7 mouse cellular contexts compared by ENCODE assay signal in the genomic region with DNA sequence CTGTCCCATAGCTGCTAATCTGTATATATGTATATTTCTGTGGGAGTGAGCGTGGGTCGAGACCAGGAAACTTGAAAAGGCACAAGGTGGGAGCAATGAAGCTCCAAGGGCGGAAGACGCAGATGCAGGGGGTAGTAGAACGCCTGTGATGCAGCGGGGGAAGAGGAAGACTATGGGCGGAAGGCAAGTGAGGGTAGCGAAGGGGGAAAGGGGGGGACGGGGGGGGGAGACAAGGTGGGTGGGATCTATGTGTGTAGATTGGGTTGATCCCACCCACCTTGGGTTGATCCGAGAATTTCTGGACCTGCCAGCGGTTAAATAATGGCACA. TPM values are rescaled to one million over a fixed set of nuclear protein-coding genes. Genes with fewer than 3 reads are reported as not detected.
DNase-seq lines count a peak whose midpoint lies in the region; ATAC-seq and TF ChIP-seq lines count a peak whose summit lies in the region.

No protein-coding gene starts in this region.

- no peaks in the 10 kb centered on the region for H3K27me3 ChIP-seq in neural tube, embryonic 11.5 days (ENCODE audit: control insufficient read depth, insufficient read depth, low read length)
- no peaks in the 10 kb centered on the region for H3K27me3 ChIP-seq in forebrain, postnatal 0 days (ENCODE audit: insufficient read depth, low read length)
- peaks cover 6% of the 10 kb centered on the region; the same call in 1 of the 2 replicates for H3K27me3 ChIP-seq in liver, embryonic 12.5 days (replicated peaks)
- H3K27me3 ChIP-seq in stomach, embryonic 14.5 days (ENCODE audit: control insufficient read depth, insufficient read depth, low read length) = no peaks in the 10 kb centered on the region

- no peak overlapping the region for H3K27ac ChIP-seq in neural tube, embryonic 11.5 days (ENCODE audit: low read depth, low read length)
- H3K27ac ChIP-seq in forebrain, postnatal 0 days (ENCODE audit: low read depth, low read length) = peak overlapping the region; percentile 10; the same call in 1 of the 2 replicates
- peak overlapping the region; percentile 87 for H3K27ac ChIP-seq in liver, embryonic 12.5 days
- H3K27ac ChIP-seq in stomach, embryonic 14.5 days (ENCODE audit: low read length) = no peak overlapping the region

- ATAC-seq in neural tube, embryonic 11.5 days (ENCODE audit: insufficient read depth, low FRiP score, low TSS enrichment) = no peak
- ATAC-seq in forebrain, postnatal 0 days = no peak
- peak; percentile 54; the same call in 1 of the 2 replicates for ATAC-seq in liver, embryonic 12.5 days
- ATAC-seq in stomach, embryonic 14.5 days (ENCODE audit: insufficient number of reproducible peaks, insufficient read depth, low FRiP score, low read depth) = no peak
- ATAC-seq in erythroblast, adult 5-6 weeks (replicated peaks; ENCODE audit: low FRiP score, poor library complexity, severe bottlenecking) = no peak

- H3K4me3 ChIP-seq in neural tube, embryonic 11.5 days (ENCODE audit: low read depth, low read length) = no peak overlapping the region
- H3K4me3 ChIP-seq in forebrain, postnatal 0 days (ENCODE audit: low read depth, low read length) = peak overlapping the region; percentile 31; the same call in 1 of the 2 replicates
- H3K4me3 ChIP-seq in liver, embryonic 12.5 days = peak overlapping the region; percentile 53
- H3K4me3 ChIP-seq in stomach, embryonic 14.5 days (ENCODE audit: low read depth, low read length) = peak overlapping the region; percentile 22; the same call in 1 of the 2 replicates

- no peak overlapping the region for H3K9ac ChIP-seq in neural tube, embryonic 11.5 days (ENCODE audit: low read length)
- H3K9ac ChIP-seq in forebrain, postnatal 0 days = no peak overlapping the region
- peak overlapping the region; percentile 67 for H3K9ac ChIP-seq in liver, embryonic 12.5 days
- no peak overlapping the region for H3K9ac ChIP-seq in stomach, embryonic 14.5 days (replicated peaks; ENCODE audit: low read depth, low read length)

- H3K36me3 ChIP-seq in neural tube, embryonic 11.5 days (ENCODE audit: control insufficient read depth, insufficient read depth, low read length) = no peaks in the 10 kb centered on the region
- H3K36me3 ChIP-seq in forebrain, postnatal 0 days (ENCODE audit: insufficient read depth) = no peaks in the 10 kb centered on the region
- H3K36me3 ChIP-seq in liver, embryonic 12.5 days = 0 out of 2 replicates have a peak, but pooled peaks cover 2% of the 10 kb centered on the region
- H3K36me3 ChIP-seq in stomach, embryonic 14.5 days (ENCODE audit: control insufficient read depth, insufficient read depth, low read length) = no peaks in the 10 kb centered on the region

- no peak for DNase-seq in neural tube, embryonic 11.5 days (ENCODE audit: low spot score)
- DNase-seq in neural tube, embryonic 10.5 days (ENCODE audit: extremely low spot score, low spot score) = no peak
- DNase-seq in forebrain, postnatal 0 days = no peak
- DNase-seq in Muller cell, postnatal 12 days (ENCODE audit: inconsistent ontology term) = no peak

- H3K4me1 ChIP-seq in neural tube, embryonic 11.5 days (ENCODE audit: control insufficient read depth, insufficient read depth, low read length) = no peaks in the 10 kb centered on the region
- peaks cover 11% of the 10 kb centered on the region; the same call in 1 of the 2 replicates for H3K4me1 ChIP-seq in forebrain, postnatal 0 days (ENCODE audit: insufficient read depth)
- H3K4me1 ChIP-seq in liver, embryonic 12.5 days = peaks cover 22% of the 10 kb centered on the region
- no peaks in the 10 kb centered on the region for H3K4me1 ChIP-seq in stomach, embryonic 14.5 days (ENCODE audit: control insufficient read depth, insufficient read depth, low read length)

- WGBS in neural tube, embryonic 11.5 days = 32% methylated on average over 11 of the region's 11 CpGs
- WGBS in forebrain, postnatal 0 days = 22% methylated on average over 11 of the region's 11 CpGs
- 23% methylated on average over 11 of the region's 11 CpGs for WGBS in liver, embryonic 12.5 days (ENCODE audit: insufficient replicate concordance)
- WGBS in stomach, embryonic 14.5 days = 35% methylated on average over 11 of the region's 11 CpGs

- H3K4me2 ChIP-seq in neural tube, embryonic 11.5 days (ENCODE audit: low read depth) = 0 out of 2 replicates have a peak overlapping the region, but pooled peaks have one; percentile 6
- H3K4me2 ChIP-seq in forebrain, postnatal 0 days (ENCODE audit: low read depth) = peak overlapping the region; percentile 52
- peak overlapping the region; percentile 76 for H3K4me2 ChIP-seq in liver, embryonic 12.5 days
- H3K4me2 ChIP-seq in stomach, embryonic 14.5 days (replicated peaks; ENCODE audit: low read depth, low read length) = peak overlapping the region; percentile 46

- TF ChIP-seq CTCF in forebrain, postnatal 0 days (IDR thresholded peaks at IDR 0.05; ENCODE audit: low read depth) = no peak

- peaks cover 4% of the 10 kb centered on the region; the same call in 1 of the 2 replicates for H3K9me3 ChIP-seq in neural tube, embryonic 11.5 days (ENCODE audit: control insufficient read depth, low read length)
- H3K9me3 ChIP-seq in forebrain, postnatal 0 days (ENCODE audit: low read length) = no peaks in the 10 kb centered on the region
- 0 out of 2 replicates have a peak, but pooled peaks cover 5% of the 10 kb centered on the region for H3K9me3 ChIP-seq in liver, embryonic 12.5 days (replicated peaks)
- peaks cover 3% of the 10 kb centered on the region; the same call in 1 of the 2 replicates for H3K9me3 ChIP-seq in stomach, embryonic 14.5 days (ENCODE audit: control insufficient read depth, low read depth, low read length)

RNA-seq across cellular contexts. Expression of a gene that starts 5.8 kb away (rescaled TPM):
- polyA plus RNA-seq in neural tube, embryonic 11.5 days (2014; fragmentation: Nextera tagmentation; extraction: Ambion mirVana) = 0.29 TPM in 1 of 2 replicates, not detected in the other
- 0.48 and 0.85 TPM in 2 replicates for total RNA-seq in forebrain, postnatal 0 days (2014; rRNA removed)
- 0.29 and 0.47 TPM in 2 replicates for polyA plus RNA-seq in forebrain, postnatal 0 days (2015; fragmentation: Nextera tagmentation; extraction: Ambion mirVana)
- polyA plus RNA-seq in liver, embryonic 12.5 days (2016; fragmentation: Nextera tagmentation; extraction: Ambion mirVana) = 0.10 TPM in 1 of 2 replicates, not detected in the other
- not detected in 2 replicates for polyA plus RNA-seq in stomach, embryonic 14.5 days (2014; fragmentation: Nextera tagmentation; extraction: Ambion mirVana)
- not detected in 2 replicates for total RNA-seq in erythroblast, adult 5-6 weeks (2015; ENCODE audit: low replicate concordance)
- not detected in 2 replicates for total RNA-seq in erythroblast, adult 5-6 weeks (2017; ENCODE audit: low replicate concordance)

RNA-seq across cellular contexts. Expression of a gene that starts 14.5 kb away (rescaled TPM):
- 3.5 and 3.8 TPM in 2 replicates for polyA plus RNA-seq in neural tube, embryonic 11.5 days (2014; fragmentation: Nextera tagmentation; extraction: Ambion mirVana)
- 5.4 and 9.2 TPM in 2 replicates for total RNA-seq in forebrain, postnatal 0 days (2014; rRNA removed)
- 5.8 and 6.0 TPM in 2 replicates for polyA plus RNA-seq in forebrain, postnatal 0 days (2015; fragmentation: Nextera tagmentation; extraction: Ambion mirVana)
- 2.4 and 2.7 TPM in 2 replicates for polyA plus RNA-seq in liver, embryonic 12.5 days (2016; fragmentation: Nextera tagmentation; extraction: Ambion mirVana)
- polyA plus RNA-seq in stomach, embryonic 14.5 days (2014; fragmentation: Nextera tagmentation; extraction: Ambion mirVana) = 4.3 and 4.5 TPM in 2 replicates
- total RNA-seq in erythroblast, adult 5-6 weeks (2015; ENCODE audit: low replicate concordance) = 1.7 and 2.3 TPM in 2 replicates
- total RNA-seq in erythroblast, adult 5-6 weeks (2017; ENCODE audit: low replicate concordance) = 1.5 and 2.0 TPM in 2 replicates

RNA-seq across cellular contexts. Expression of a gene that starts 21.3 kb away (rescaled TPM):
- polyA plus RNA-seq in neural tube, embryonic 11.5 days (2014; fragmentation: Nextera tagmentation; extraction: Ambion mirVana) = 6.4 and 7.1 TPM in 2 replicates
- 45.5 and 69.9 TPM in 2 replicates for total RNA-seq in forebrain, postnatal 0 days (2014; rRNA removed)
- 20.5 and 54.3 TPM in 2 replicates for polyA plus RNA-seq in forebrain, postnatal 0 days (2015; fragmentation: Nextera tagmentation; extraction: Ambion mirVana)
- polyA plus RNA-seq in liver, embryonic 12.5 days (2016; fragmentation: Nextera tagmentation; extraction: Ambion mirVana) = 0.54 and 0.67 TPM in 2 replicates
- 3.5 and 4.0 TPM in 2 replicates for polyA plus RNA-seq in stomach, embryonic 14.5 days (2014; fragmentation: Nextera tagmentation; extraction: Ambion mirVana)
- total RNA-seq in erythroblast, adult 5-6 weeks (2015; ENCODE audit: low replicate concordance) = 1.7 TPM in 1 of 2 replicates, not detected in the other
- total RNA-seq in erythroblast, adult 5-6 weeks (2017; ENCODE audit: low replicate concordance) = 2.5 TPM in 1 of 2 replicates, not detected in the other

RNA-seq across cellular contexts. Expression of a gene that starts 23.5 kb away (rescaled TPM):
- 0.49 and 0.82 TPM in 2 replicates for polyA plus RNA-seq in neural tube, embryonic 11.5 days (2014; fragmentation: Nextera tagmentation; extraction: Ambion mirVana)
- total RNA-seq in forebrain, postnatal 0 days (2014; rRNA removed) = 4.8 and 4.9 TPM in 2 replicates
- polyA plus RNA-seq in forebrain, postnatal 0 days (2015; fragmentation: Nextera tagmentation; extraction: Ambion mirVana) = 0.26 and 0.39 TPM in 2 replicates
- 0.62 and 0.95 TPM in 2 replicates for polyA plus RNA-seq in liver, embryonic 12.5 days (2016; fragmentation: Nextera tagmentation; extraction: Ambion mirVana)
- polyA plus RNA-seq in stomach, embryonic 14.5 days (2014; fragmentation: Nextera tagmentation; extraction: Ambion mirVana) = 0.94 and 0.98 TPM in 2 replicates
- total RNA-seq in erythroblast, adult 5-6 weeks (2015; ENCODE audit: low replicate concordance) = not detected in 2 replicates
- 2.4 and 3.2 TPM in 2 replicates for total RNA-seq in erythroblast, adult 5-6 weeks (2017; ENCODE audit: low replicate concordance)

RNA-seq across cellular contexts. Expression of a gene that starts 25.1 kb away (rescaled TPM):
- polyA plus RNA-seq in neural tube, embryonic 11.5 days (2014; fragmentation: Nextera tagmentation; extraction: Ambion mirVana) = 2.8 and 3.3 TPM in 2 replicates
- total RNA-seq in forebrain, postnatal 0 days (2014; rRNA removed) = 0.54 and 1.7 TPM in 2 replicates
- 0.51 and 0.63 TPM in 2 replicates for polyA plus RNA-seq in forebrain, postnatal 0 days (2015; fragmentation: Nextera tagmentation; extraction: Ambion mirVana)
- 0.13 and 0.19 TPM in 2 replicates for polyA plus RNA-seq in liver, embryonic 12.5 days (2016; fragmentation: Nextera tagmentation; extraction: Ambion mirVana)
- 3.3 and 3.9 TPM in 2 replicates for polyA plus RNA-seq in stomach, embryonic 14.5 days (2014; fragmentation: Nextera tagmentation; extraction: Ambion mirVana)
- total RNA-seq in erythroblast, adult 5-6 weeks (2015; ENCODE audit: low replicate concordance) = not detected in 2 replicates
- 0.28 TPM in 1 of 2 replicates, not detected in the other for total RNA-seq in erythroblast, adult 5-6 weeks (2017; ENCODE audit: low replicate concordance)

Comparison
In these comparisons a context has a peak if more than half of its experiments do, and no peak if none do; other contexts are left out.
1. H3K27ac ChIP-seq: peak in forebrain, postnatal 0 days (single experiment) and liver, embryonic 12.5 days (single experiment); none in neural tube, embryonic 11.5 days (single experiment) and stomach, embryonic 14.5 days (single experiment).
2. H3K4me2 ChIP-seq: peak in every context shown above with its lines; median percentile 76 in liver, embryonic 12.5 days; 52 in forebrain, postnatal 0 days; 46 in stomach, embryonic 14.5 days; 6 in neural tube, embryonic 11.5 days.